Mouse (Mus musculus): ENCODE results near the gene Kansl3. TPM values are rescaled to one million over a fixed set of nuclear protein-coding genes. Genes with fewer than 3 reads are reported as not detected.

Kansl3 gene
- total RNA-seq, 2 experiments from 2014 or later, result 105 to 113 TPM

DNA sequence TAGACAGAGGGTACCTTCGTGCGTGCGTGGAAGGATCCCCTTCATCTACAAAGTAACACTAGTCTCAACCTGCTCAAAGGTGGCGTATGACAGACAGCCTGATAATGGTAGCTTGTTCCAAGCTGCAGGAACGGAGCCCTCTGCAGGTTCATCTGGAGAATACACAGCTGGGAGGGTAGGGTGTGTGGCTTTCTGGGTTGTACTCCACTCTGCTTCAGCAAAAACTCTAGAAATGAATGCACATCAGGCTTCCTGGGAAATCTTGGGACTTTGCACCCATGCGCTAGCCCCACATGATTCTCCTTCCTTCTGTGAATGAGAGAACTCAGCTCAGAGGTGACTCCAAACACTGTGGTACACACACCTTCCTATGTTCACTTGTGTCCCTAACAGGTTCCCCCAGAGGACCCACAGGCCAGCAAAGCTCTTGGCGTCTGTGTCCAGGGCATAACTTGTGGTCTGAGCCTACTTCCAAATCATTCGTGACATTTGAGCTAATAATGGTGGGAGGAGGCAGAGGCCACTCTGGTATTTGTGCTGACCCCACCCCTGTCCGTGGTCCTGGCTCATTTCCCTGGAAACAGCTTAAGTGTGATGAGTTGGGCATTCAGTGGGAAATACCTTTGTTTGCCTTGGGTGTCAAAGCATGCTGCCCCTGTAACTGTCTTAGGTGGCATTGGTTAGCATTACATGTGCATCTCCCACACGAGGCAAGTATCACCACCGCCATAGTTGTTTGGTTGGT, 47.0 kb downstream of the Kansl3 start:
- no peak for DNase-seq

DNA sequence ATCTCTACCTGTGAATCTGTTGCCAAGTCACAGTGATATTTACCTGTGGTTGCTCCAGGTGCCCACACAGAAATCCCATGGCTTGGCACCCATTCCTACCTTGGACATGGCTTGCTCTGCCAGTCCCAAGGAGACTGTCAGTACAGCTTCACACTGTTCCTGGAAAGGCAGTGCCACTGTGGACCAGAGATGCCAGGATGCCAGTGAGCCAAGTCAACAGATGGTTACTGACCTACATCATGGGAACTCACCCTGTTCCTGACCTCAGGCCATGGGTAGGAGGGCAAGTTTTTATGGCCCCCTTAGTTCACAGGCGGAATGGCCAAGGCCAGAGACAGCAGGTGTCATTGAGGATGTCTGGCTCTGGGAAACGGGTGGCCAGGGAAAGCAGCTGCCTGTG, 47.8 kb downstream of the Kansl3 start:
- DNase-seq, result no peak

GRCm38 (mm10) chr1:36315776-36316100, 53.2 kb downstream of the Kansl3 start:
- DNase-seq, result no peak

GRCm38 (mm10) chr1:36314959-36315775, 53.8 kb downstream of the Kansl3 start:
- DNase-seq, result peak; percentile 52 to 59

- DNase-seq, result no peak
These were observed 59.5 kb downstream of the Kansl3 start for GRCm38 (mm10) chr1:36309498-36309901.

- DNase-seq, result no peak
These were observed 60.0 kb downstream of the Kansl3 start for GRCm38 (mm10) chr1:36308966-36309475.

- no peak for DNase-seq
These were observed 60.5 kb downstream of the Kansl3 start for GRCm38 (mm10) chr1:36308451-36308901.

DNA sequence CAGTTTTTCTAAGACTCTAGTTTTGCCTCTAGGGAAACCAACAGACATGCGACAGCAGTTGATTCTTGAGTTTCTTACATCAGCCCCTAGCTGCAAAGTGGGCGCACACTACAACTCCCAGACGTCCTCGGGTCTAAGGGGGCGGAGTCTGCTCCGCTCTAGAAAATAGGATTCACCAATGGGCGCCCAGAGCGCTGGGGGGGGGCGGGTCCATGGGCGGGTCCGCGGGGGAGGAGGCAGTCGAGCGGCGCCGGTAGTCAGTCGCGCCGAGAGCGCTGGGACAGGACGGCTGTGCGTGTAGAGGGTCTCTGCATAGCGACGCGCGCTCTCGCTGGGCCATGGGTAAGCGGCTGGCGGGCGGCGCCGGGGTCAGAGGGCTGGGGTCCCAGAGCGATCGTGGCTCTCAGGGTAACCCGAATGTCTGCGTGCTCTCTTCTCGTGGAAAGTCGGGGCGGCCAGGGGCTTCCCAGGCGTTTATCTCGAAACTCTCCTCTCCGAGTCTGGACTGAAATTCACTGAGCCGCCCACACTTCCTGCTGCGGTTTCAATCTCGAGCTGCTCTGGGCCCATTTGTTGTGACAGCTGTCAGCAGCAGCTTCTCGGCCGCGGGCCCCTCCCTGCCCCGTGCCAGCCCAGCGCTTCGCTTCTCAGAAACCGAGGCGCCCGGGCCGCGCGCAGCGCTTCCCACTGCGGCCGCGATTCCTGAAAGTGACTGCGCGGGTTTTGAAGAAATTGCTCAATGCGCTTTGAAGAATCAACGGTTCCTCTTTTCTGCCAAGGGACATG, 61.3 kb downstream of the Kansl3 start, which contains the start of gene Arid5a:
Gene Arid5a, plus strand, starts transcription at position 239 of the 786 bp plus-strand sequence.
- peak; percentile 88 to 92 for DNase-seq

DNA sequence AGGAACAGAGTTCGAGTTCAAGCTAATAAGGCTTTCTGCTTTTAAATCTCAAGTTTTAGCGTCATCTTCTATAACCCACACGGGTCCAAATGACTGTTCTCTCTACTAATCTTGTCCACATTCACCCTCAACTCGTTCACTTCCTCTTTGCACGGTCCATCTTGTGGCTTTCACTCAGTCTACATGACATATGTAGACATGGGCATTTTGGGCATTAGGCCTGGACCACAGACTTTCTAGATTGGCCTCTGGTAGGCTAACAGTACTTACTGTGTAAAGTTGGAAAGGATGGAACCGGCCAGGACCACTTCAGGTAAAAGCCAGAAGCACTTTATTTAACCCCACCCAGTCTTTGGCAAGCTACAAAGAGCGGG, 61.9 kb downstream of the Kansl3 start:
- no peak for DNase-seq

- DNase-seq, result no peak
These were observed 62.9 kb downstream of the Kansl3 start for GRCm38 (mm10) chr1:36306120-36306519.

DNA sequence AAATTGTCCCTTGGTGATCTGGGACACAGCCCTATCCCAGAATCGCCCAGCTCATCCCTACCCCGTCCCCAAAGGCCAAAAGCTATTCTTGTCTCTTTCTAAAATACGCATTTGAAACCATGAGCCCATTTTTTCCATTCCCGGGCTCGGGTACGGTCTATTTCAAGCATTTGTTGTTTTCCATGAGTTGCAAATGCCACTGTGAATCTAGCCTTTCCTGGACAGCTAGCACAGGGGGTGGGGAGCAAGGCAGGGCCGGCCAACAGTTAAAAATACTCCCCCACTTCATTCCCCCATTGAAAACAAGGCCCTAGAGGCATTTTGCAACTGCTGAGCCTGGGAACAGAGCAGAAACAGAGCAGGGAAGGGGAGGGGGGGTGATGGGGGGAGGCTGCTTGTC, 64.2 kb downstream of the Kansl3 start:
- no peak for DNase-seq

GRCm38 (mm10) chr1:36303381-36304320, 65.3 kb downstream of the Kansl3 start:
- peak; percentile 81 to 84 for DNase-seq

- no peak for DNase-seq
These were observed 66.0 kb downstream of the Kansl3 start for GRCm38 (mm10) chr1:36302957-36303356.

DNA sequence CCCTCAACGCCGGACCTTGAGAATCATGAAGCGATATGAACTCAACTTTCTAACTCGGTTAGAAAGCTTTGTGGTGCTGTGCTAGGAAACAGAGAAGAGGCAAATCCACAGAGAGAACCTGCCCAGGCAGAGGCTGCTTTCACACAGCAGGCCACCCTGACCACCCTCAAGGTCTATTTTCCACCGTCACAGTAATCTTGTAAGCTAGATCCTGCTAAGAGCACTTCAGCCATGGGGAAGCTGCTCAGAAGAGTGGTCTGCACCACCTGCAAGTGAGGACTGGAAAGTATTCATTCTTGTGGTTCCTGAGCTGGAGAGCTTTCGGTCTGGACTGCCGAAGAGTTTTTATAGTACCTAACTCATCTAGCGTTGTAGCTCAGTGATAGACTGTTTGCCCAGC, 66.7 kb downstream of the Kansl3 start:
- DNase-seq, result no peak

DNA sequence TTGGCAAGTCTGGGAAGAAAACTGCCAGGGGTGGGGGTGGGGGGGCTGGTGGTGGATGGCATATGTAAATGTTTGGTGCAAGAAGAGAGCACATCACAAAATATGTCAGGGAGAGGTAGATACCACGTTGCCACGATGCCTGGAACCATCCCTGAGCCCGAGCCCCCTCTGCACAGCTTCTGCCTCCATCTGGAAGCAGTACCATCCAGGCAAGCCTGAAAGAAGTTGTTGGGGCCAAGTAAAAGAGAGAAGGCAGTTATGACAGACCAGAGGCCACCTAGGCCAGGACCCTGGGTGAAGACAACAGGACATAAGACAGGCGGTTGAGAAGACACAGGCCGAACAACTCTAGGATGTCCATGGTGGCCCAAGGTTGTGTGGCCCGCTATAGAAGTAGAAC, 68.5 kb downstream of the Kansl3 start:
- DNase-seq, result no peak

DNA sequence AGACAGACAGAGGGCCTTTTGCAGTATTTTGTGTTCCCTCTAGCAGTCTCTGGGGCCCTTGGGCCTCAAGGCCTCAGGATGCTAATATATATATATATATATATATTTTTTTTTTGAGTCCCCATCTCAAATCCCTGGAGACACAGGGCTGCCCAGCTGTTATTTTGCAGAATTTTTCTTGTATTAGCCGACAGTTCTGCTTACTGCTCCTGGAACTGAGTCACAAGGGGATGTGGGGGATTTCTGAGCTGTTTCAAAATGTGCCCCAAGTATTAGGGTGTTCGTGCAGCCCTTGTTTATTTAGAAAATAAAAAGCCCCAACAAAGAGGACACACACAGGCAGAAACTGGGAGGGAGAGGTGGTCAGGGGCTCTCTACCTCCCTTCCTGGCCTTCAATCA, 69.3 kb downstream of the Kansl3 start:
- no peak for DNase-seq

GRCm38 (mm10) chr1:36299126-36299525, 69.9 kb downstream of the Kansl3 start:
- no peak for DNase-seq

- no peak for DNase-seq
These were observed 70.9 kb downstream of the Kansl3 start for GRCm38 (mm10) chr1:36298107-36298506.

DNA sequence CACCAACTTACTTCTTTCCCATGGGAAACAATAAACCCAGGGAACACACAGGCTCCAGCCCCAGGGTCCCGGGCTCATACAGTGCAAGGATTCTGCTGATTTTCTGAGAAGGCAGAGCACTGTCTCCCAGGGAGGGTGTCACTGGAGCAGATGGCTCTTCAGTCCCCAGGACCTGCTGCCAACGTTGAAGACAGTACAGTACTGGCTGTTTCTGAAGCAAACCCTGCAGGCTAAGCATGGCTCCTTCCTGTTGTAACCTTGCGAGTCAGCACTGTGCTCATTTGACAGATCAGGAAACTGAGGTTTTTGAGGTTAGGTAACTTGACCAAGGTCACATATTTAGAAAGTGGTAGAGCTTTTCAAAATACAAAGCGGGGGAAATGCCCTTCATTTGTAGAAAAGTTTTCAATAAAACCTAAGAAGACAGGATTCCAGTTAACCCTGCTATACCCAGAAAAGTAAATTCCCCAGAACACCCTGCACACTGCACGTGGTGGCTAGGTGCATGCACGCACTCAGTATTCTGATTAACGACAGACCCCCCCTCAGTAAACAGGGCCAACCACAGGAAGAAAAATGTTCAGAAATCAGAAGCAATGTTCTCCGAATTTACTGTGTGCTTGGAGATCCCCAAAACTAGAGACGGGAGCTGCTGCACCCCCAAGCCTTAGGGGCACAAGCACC, 72.4 kb downstream of the Kansl3 start:
- no peak for DNase-seq

DNA sequence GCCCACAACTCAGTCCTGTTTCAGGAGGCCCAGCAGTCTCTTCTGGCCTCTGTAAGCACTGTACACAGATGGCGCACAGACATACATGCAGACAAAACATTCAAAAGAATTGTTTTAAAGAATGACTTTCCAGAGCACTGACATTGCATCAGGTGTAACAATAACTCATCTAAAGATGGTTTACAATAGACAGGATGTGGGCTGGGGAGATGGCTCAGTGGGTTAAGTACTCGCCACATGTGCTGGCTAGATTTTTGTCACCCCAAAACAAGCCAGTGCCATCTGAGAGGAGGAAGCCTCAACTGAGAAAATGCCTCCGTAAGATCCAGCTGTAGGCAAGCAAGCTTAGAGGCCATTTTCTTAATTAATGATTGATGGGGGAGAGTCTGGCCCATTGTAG, 74.6 kb downstream of the Kansl3 start:
- DNase-seq, result no peak

DNA sequence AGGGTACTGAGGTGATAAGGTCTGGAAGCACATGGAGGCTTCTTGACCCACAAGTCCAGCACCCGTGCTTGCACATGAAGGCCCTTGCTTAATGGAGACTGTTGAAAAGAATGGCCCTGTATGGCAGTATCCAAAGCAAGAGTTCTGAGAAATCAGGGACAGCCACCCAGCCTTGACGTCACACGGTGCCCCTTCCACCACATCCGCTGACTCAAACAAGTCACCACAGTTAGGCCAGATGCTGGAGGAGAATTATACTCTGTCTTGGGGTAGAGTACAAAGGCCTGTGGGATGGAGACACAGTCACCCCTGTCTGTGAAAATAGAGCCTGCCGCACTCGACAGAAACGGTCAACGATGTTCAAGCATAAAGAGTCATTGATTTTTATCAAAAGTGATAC, 75.5 kb downstream of the Kansl3 start:
- DNase-seq, result no peak

Data from adrenal gland, postnatal 36 days (tissue).